Mouse (Mus musculus) spleen, postnatal 36 days (tissue): Measurements from ENCODE around the gene C1d.
"Not testable (repeated sequence)": the region's sequence is repeated elsewhere in the genome, so short reads cannot be mapped to it uniquely, and the experiment has no call there.

Experiments
- DNase-seq, 2 experiments: peaks; one replicate each; pipeline ENCODE4 v3.0.0; 2022; ENCODE audit warnings: low spot score in 2 of 2, mixed read lengths in 1 of 2

C1d gene

DNA sequence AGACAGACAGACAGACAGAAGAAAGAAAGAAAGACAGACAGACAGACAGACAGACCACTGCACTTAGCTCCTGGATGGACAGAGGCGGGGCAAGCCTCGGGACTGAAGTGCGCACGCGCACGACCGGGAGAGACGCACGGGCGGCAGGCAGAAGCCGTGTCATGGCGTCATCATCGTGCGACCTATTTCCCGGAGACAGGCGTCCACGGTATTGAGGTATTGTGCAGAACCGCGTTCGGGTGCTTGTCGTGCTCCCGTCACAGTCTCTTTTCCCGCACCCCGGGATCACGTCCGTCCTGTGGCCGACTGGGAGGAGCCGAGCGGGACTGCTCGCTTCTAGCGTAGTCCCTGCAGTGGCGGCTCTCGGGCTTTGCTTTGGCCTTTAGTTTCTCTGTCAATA, at the start of gene C1d:
TSS of gene C1d (plus strand) at position 137 of the 400 bp plus-strand sequence.
- DNase-seq: peak; percentile 91 to 93

DNA sequence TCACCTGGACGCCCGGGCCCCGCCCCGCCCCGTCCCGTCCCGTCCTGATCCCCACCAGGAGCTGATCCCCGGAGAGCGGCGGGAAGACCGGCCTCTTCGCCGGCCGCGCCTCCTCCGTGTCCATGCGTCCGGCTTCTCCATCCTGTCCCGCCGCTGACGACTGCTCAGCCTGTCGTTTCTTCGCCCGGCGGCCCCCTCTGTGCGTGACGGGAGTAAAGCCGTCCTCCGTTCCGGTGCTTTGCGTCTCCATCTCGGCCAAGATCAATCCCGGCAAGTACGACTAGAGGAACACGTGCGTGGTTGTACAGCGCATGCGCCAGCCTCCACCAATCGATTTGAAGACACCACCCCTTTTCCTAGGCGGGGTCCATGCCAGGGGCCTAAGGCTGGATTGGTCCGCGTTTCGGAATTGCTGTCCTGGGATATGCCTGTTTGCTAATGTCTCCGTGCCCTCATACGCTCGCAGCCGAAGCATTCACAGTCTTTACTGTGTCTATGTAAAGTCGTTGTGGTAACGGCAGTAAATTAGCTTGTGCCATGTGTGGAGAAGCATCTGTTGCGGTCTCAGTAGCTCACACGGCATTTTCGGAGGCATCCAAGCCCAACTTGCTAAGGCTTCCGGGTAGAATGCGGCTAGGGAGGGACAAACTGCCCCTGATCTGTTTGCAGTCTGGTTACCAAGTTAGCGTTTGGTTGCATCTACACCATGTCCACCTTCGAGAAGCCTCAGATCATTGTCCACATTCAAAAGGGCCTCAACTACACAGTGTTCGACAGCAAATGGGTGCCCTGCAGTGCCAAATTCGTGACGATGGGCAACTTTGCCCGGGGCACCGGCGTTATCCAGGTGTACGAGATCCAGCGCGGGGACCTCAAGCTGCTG, 45.9 kb upstream of the C1d start, which contains the start of gene Pno1:
TSS of gene Pno1 (minus strand) at position 311 of the 883 bp plus-strand sequence.
- DNase-seq: peak; percentile 94 to 97

DNA sequence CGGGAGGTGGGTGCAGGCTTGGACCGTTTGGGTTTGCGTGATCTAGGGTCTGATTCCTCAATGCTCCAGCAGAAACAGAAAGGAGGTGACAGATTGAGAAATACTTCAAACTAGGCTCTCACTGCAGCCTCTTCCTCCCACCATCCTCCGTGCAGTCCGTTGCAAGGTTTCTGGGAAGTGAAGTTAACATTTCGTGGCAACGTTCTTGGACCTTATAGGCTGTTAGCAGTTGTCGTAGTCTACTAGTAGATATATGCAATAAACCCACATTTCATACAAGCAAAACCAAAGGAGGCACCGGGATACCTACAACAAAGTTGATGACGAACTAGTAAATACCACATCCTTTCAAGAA, 45.3 kb upstream of the C1d start:
- DNase-seq: peak in 1 of 2 experiments; percentile 24

DNA sequence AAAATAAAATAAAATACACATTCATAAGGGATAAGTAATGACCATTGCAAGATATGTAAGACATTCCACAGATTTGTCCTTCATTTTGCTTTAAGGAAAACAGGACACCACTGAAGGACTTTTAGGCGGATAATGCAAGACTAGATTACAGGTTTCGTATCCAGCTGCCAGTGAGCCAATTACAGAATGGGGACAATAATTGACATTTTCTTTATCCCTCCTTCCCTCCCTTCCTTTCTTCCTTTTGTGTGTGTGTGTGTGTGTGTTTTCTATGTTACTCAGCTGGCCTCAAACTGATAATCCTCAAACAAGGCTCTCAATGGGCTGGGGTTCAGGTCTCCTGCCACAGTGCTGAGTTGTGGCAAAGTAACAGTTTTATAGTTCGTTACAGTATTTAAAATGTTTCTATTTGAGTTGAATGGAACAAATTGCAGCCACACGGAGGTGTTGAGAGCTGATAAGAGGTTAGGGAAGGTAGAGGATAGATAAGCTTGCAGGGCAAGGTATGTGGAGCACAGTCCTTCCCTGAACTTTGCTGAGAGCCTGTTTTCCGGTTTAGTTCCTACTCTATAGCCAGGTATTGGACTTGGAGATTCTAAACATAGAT, 44.4 kb upstream of the C1d start:
- peak in 1 of 2 experiments; percentile 3 for DNase-seq

DNA sequence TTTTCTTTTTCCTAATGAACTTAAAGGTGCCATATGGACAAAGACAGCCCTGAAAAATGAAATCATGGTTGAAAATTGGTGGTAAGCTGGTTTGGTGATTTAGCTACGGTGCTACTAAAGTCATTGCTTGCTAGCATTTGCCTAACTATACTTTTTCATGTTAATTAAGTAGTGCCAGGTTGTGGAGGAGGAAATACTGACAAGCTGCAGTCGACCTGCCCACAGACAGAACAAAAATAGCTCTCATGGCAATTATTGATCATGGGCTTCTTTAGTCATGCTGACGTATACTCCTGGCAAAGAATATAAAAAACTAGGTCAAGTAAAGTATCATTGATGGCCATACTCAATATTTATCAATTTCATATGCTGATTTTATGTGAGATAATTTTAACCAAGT, 41.9 kb upstream of the C1d start:
- DNase-seq: no peak

DNA sequence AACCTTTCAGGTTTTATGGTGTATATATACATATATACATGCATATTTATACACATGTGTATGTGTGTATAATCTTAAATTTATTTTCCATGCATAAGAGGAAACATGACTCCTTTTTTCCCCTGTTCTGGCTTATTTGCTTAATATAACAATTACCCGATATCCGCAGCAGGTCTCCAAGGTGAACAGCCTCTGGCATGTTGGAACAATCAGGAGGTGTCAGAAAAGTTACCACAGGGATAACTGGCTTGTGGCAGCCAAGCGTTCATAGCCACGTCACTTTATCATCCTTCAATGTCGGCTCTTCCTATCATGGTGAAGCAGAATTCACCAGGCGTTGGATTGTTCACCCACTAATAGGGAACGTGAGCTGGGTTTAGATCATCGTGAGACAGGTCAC, 36.3 kb upstream of the C1d start:
- DNase-seq: no peak

DNA sequence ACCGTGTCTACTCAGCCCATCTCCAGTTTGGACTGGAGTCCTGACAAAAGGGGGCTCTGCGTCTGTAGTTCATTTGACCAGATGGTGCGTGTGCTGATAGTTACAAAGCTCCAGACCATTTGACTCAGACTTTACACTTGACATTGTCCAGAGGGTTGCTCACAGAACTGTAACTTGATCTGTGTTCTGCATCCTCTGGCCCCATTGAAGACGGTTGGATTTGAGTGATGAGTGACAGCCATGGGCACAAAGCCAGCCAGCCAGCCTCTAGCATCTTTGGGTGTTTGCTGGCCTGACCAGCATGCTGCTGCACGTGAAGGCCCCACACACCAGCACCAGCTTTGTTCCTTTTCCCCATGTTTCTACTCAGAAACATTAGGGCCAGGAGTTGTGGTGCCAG, 24.6 kb upstream of the C1d start:
- no peak for DNase-seq

DNA sequence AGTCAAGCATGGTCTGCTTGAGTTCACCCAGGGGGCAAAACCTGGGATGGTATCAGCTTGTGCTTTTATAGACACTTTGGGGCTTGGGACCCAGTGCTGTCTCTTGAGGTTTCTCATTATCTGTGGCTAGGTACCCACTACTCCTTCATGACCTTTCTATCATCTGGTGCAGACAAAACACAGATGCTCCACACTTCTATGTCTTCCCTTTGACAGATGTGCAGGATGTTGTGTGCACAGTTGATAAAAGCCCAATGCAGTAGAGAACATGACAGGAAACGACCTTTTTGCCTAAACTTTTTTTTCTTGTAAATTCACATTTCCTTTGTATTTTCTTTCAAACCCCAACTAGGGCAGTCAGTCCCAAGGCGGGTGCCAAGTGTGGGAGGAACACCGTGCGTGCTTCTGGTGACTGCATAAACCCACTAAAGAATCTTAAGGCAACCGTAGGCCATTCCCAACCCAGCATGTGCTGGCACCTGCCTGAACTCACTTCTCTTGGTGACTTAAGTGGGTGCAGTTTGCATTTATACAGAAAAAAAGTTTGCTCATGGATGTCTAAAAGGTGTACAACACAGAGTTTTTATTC, 20.8 kb upstream of the C1d start:
- no peak for DNase-seq

DNA sequence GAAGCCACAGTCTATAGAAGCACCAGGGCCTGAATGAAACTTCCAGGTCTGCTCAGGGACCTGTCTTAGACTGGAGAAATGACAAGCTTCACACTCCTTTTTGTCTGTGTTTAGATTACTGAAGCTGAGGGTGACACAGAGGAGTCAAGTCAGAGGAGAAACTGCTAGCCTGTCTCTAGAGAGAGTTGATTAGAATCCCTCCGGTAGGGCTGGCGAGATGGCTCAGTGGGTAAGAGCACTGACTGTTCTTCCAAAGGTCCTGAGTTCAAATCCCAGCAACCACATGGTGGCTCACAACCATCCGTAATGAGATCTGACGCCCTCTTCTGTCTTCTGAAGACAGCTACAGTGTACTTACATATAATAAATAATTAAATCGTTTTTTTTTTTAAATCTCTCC, 18.8 kb upstream of the C1d start:
- DNase-seq: not testable (repeated sequence)

DNA sequence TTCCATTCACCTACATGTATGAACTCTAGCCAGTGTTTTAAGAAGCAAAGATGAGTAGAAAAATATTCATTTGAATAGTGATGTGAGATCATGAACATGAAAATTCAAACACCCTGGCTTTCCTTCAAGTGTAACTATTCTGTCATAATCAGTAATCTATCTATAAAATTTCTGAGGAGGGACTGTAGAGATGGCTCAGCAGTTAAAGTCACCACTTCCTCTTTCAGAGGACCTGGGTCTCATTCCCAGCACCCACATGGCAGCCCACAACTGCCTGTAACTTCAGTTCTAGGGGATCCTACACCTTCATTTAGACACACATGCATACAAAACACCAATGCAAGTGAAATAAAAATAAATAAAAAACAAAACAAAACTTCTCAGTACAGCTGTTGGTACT, 8.7 kb upstream of the C1d start:
- DNase-seq: no peak

DNA sequence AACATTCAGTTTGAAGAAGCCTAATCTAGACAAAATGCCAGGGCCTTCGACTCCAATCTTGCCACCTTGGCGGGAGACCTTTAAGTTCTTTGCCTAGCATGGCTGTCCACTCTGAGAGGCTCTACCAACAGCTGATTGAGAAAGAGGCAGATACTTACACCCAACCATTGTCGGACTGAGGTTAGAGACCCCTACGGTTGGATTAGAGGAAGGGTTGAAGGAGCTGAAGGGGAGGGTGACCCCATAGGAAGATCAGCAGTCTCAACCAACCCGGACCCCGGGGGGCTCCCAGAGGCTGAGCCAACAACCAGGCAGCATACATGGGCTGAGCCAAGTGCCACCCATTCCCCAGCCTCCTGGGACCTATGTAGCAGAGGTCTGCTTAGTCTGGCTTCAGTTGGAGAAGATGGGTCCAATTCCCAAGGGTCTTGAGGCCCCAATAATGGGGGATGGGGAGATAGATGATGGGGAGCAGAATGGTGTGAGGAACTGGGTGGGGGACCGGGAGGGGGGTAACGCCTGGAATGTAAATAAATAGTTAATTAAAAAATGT, 490 bp upstream of the C1d start:
- DNase-seq: no peak

DNA sequence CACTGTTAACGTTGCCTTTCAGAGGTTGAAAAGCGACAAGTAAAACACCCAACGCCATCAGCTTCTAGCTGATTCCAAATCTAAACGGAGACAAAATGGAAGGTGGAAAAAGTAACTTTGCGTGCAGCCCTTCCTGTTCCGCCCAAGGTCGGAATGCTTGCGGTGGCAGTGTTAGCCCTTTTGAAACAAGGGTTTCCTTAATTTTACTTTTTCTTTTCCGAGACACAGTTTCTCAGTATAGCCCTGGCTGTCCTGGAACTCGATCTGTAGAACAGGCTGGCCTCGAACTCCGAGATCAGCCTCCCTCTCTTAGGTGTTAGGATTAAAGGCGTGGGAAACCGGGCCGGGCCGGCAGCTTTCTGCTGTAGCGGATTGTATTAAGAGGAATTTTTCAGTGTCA, 482 bp downstream of the C1d start:
- no peak for DNase-seq

DNA sequence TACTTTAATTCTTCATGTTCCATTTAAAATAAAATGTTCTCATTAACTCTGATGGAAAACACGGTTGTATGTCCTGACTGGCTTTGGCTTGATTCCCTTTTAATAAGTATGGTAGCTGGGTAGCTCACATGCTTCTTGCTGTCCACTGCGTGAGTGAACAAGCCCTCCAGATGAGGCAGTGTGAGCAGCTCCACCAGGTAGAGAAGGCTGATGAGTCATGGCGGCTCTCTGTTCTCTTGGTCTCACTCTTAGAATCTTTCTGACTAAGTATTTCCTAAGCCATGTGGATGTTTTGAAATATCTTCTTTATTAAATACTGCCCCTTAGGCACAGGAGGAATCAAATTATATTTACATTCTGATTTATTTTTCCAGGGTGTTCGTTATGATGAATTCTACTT, 9.8 kb downstream of the C1d start:
- DNase-seq: no peak

DNA sequence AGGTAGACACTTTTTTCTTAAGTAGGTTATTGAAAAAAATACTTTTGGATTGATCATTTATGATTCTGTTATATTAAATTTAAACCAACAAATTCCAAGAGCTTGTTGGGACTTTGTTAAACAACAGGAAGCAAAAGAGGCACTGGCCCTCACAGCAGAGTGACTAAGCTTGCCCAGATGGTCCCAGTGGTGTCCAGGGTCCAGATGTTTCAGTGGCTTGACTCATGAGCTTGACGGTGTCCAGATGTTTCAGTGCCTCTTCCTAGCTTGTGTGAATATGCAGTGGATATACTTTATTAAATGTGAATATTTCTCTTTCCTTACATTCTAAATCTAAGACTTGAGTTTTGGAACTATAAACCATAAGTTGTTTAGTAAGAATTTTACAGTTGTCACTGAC, 11.4 kb downstream of the C1d start:
- no peak for DNase-seq

DNA sequence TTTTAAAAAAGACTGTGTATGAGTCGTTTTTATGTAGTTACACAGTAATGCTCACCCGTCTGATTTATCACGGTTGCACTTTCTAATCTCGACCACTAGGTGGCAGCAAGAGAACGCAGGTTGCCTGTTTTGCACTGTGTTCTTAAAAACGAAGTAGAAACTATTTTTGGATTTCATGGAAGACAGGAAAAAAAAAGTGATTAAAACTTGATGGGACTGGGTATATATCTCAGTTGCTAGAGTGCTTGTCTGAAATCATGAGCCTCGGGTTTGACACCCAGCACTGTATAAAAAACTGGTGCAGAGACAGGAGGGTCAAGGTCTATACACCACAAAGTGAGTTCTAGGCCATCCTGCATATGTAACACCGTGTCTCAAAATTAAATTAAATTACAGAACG, 22.6 kb downstream of the C1d start:
- DNase-seq: peak in 1 of 2 experiments; percentile 4

DNA sequence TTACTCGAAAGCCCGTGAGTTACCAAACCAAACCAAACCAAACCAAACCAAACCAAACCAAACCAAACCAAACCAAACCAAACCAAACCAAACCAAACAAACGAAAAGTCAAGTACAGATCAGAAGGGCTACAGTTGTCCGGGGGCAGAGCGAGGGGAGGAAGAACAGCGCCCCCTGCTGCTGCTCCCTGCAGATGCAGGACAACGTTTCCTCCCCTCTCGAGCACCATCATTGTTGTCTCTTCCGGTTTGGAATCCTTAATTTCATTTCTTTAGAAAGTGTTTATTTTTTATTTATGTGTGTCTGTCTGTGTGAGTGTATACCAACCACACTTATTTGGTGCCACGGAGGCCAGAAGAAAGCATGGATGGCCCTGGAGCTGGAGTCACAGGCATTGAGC, 26.7 kb downstream of the C1d start:
- peak in 1 of 2 experiments; percentile 5 for DNase-seq

DNA sequence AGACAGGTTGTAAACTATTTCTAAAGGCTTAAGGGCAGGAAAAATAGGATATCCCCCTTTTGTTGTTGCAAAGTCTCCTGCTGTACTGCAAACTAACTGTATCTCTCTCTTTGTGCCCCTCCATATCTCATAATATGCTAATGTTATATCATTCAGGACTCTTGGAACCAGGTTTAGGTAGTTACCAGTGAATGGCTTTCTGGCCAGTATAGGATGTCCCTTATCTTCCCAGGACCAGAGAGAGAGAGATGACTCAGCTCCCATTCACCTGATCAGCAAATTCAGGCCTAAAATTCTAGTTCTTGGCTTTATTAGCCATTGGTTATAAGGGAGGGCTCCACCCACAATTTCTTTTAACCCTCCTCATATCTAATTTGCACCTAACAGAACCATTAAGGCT, 31.5 kb downstream of the C1d start:
- DNase-seq: no peak

DNA sequence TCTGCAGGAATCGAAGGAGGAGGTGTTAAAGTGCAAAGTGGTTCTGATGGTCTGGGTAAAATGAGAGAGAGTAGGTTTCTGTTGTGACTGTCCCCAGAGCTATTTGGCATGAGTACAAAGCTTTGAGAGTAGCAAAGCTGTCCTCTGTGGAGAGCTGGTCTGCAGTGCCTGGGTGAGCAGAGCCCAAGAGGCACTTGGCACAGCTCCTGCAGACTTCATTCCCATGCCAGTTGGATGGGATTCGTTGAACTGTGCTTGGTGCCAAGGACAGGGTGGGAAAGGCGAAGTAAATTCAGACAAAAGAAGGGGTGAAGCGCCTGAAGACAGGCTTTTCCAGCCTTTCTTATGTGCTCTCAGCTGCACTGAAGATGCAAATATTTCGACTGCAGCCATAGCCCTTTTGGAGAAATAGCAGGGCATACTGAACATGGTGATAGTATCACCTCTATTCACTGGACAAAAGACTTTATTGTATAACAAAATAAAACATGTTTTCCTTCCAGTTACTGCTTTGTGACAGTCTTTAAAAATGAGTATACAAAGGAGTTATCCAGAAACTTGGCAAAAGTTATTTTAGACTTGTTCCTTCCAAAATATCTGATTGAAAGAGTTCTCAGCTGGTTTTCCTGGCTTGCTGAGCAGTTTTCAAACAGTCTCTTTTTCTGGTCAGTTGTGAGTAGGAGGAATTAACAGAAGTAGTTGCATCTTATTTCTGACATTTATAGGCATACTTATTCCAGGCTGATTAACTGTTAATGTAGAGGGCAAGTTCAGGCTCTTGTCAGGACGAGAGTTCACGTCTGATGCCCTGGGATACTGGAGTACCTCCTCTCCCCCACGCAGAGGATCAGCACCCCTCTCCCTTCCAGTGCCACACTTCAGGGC, 48.9 kb downstream of the C1d start:
- no peak for DNase-seq

DNA sequence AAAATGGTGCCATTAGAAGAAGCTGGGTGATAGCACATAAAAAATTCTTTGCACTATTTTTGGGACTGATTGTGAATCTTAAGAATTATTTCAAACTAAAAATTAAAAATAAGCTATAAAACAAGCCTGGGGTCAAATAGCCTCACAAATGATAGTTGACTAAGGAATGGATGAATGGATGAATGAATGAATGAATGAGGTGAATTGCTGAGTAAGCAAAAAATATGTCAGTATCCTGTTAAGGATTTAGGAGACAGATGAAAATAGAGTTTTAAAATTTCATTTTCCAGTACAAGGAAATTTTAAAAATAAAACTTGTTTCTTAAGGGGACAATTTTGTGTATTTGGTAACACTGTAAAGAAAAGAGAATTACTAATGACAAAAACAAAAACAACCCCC, 50.1 kb downstream of the C1d start:
- DNase-seq: no peak
